Mouse (Mus musculus) left cerebral cortex, adult 11 months (tissue): ENCODE measurements around the gene Cacnb1.

Experiments used
- DNase-seq: peaks from one replicate; pipeline ENCODE4 v3.0.0; 2022; ENCODE audit warnings: low spot score

The Cacnb1 gene

DNA sequence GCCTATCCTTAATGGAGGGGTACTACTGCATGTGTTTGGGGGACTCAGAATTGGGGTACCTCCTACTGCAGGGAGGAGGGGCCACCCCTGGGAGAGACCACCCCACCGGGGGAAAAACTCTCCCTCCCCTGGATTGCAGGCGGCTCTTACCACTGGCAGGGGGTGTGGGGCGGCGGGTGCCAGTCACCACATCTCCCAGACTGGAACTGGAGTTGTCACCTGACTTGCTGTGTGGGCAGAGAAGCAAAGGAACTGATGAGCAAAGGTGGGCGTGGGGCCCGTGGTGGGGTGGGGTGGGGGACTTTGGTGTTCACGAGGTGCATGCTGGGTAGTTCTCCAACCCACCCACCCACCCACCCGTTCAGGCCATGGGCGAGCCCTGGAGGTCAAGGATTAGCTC lies 11.1 kb downstream of the Cacnb1 start:
- DNase-seq, result no peak

DNA sequence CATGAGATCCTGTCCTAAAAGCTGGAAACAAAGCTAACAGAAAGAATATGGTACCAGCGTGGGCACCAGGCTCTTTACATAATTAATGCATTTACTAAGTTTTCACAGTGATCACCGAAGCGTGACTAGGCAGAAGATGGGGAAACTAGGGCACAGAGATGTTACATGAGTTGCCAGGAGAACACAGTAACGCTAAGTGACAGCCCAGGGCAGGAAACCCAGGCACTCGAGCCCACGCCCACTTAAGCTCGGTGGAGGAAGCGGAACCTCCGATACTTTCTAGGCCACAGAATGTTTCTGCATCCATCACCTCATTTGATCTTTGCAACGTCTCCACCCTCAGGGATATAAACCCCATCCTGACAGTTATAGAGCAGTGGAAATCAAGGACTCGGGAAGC lies 14.7 kb downstream of the Cacnb1 start:
- no peak for DNase-seq

DNA sequence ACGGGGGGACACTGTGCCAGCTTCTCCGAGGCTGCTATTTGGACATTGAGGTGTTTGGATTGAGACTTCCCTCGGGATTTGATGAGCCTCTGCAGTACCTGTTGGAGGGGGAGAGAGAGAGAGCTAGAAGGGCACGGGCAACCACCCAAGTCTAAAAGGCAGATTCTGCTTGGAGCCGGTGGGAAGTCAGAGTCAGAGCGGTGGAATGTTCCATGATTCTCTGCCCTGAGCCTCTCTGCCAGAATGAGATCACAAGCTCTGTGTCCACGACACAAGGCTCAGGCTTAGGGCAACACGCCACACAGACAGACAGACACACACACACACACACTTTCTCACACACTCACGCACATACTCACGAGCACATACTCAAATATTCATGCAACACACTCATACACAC lies 17.1 kb downstream of the Cacnb1 start:
- DNase-seq, result no peak

DNA sequence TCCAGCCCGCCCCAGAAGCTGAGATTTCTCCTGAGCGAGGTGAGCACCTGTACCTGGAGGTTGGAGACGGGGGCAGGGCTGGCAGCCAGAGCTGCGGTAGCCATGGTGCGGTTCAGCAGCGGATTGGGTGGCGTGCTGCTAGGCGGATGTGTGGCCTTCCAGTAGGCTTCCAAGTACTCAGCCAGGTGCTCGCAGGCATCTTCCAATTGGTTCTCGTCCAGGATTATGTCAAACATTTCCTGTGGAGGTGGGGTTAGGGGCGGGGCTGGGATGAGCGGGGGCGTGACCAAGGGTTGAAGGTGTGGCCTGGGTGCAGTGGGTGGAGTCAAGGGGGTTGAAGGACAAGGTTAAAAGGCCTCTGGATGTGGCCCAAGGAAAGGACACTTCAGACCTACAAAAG lies 17.8 kb downstream of the Cacnb1 start:
- DNase-seq, result no peak

DNA sequence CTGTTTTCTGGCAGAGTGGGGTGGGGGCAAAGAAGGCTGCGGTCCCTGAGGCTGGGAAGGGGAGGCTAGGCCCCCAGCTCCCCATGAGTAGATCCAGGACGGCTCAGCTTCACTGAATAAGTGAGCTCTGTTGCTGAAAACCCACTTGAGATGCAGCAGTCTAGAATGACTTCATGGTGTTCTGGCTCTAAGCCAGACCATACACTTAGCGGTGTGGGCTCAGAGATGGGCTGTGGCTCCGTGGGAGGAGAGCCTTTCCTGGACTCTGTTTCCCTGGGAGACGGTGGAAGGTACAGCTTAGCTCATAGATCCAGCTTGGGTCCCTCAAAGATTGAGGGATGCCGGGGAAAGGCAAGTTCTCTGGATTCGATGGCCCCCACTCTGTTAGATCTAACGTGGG lies 18.7 kb downstream of the Cacnb1 start:
- no peak for DNase-seq

DNA sequence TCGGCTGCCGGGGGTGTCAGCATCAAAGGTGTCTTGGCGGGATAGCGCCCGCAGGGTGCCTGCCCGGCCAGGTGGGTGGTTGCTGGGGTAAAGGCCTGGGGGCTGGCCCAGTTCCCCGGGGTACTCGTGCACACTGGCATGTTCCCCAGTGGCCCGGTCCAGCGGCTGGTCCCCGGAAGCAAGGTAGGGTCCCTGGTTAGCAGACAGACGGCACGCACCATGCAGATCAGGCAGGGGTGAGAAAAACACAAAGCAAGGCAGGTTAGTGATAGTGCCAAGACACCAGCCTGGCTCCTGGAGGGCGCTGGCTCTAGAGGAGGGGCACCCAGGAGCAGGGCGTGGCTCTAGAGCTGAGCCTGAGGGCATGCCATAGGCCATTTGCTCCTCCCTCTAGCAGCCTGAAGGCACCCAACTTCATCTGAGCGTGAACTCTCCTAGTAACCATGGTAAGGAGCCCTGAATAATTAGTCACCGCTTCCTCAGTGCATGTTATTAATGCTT lies 19.6 kb downstream of the Cacnb1 start:
- no peak for DNase-seq

DNA sequence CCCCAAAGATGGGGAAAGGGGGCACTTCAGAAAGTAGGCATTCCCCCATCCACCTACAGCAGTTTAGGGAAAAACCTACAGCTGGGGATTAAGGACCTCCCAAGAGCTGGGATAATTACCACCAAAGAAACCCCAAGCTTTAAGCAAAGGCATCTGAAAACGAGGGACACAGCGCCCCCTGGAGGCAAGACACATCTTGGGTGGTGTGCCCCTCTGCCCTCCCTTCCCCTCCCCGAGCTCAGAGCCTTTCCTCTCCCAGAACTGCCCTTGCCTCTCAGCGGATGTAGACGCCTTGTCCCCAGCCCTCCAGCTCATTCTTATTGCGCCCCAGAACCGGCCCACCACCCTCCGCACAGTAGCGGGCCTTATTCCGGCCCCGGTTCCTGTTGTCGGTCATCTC lies 20.2 kb downstream of the Cacnb1 start:
- no peak for DNase-seq

DNA sequence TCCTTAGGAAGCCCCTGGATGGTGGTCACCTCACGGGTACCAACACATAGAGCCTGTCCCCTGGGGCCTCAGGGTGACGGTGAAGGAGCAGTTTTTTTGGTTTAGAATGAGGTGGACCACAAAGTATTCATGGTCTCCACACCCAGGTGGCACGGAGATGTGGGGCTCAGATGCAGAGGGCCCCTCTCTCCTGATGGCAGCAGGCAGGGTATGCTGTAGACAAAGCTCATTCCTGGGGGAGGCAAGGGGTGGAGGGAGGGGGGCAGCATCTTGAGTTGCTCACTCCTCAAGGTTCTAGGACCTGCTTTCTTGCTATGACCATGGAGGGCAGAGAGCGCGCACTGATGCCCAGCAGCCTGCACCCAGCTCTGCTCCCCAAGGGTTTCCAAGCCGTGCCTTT lies 20.8 kb downstream of the Cacnb1 start:
- DNase-seq, result no peak

DNA sequence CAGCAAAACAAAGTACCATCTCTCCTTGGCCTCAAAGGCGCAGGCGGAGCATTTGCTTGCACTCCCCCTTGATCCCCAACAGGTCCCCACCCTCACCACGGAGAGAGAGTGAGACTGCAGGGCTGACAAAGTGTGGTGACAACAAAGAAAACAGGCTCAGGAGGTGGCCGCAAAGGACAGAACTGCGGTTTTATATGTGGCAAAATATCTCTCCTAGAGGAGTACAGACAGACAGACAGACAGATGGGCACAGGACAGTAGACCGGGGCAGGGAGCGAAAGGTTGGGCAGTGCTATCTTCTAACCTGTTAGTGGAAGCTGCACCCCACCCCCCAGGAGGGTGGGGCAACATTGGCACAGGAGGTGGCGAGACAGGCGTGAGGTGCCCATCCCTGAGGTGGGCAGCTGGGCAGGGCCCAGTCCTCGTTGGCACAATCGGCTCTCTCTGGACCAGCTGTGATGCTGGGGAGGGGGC lies 21.4 kb downstream of the Cacnb1 start:
- no peak for DNase-seq

DNA sequence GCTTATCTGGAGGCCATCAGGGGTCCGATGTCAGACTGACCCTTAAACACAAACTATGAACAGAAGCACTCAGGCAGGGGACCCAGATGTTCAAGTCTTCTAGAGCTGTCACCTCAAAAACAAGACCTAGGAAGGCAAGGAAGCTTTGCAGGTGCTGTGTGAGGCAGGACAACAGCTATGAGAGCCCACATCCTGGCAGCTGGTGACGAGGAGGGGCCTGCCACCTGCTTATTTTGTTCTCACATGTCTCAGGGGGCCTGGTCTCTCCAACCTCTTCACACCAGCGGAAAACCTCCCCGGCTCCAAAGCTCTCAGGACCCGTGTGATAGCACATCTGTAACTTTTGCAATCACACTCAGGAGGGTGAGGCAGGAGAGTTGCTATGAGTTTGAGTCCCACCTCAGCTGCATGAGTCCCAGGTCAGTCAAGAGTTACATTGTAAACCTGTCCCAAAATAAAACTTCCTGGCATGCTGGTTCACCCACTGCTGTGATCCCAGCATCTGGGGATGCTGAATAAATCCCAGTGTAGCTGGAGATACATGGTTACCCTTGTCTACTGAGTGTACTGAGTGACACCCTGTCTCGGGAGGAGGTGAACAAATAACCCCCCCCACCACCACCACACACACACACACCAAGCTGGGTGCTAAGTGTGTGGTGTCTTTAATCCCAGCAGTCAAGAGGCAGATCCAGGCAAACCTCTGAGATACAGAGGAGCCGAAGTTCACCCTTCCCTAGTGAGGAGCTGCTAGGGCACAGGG lies 22.3 kb downstream of the Cacnb1 start:
- no peak for DNase-seq

DNA sequence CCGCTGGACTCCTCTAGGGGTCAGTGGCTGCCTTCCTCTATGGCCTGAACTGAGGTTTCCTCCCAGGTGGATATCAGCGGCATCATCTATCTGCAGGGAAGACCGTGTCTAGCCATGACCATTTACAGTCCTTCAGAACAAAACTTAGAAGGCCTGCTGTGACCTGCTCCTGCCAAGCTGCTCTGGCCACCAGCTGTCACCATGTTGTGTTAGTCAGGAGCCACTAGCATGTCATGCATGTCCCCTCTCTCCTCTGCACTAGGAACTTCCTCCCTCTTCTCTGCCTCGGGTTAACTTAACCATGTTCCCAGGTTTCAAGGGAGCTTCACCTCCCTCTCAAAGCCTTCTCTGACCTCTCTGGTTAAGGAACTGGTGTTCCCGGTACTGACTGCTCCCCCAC lies 23.1 kb downstream of the Cacnb1 start:
- DNase-seq, result no peak

DNA sequence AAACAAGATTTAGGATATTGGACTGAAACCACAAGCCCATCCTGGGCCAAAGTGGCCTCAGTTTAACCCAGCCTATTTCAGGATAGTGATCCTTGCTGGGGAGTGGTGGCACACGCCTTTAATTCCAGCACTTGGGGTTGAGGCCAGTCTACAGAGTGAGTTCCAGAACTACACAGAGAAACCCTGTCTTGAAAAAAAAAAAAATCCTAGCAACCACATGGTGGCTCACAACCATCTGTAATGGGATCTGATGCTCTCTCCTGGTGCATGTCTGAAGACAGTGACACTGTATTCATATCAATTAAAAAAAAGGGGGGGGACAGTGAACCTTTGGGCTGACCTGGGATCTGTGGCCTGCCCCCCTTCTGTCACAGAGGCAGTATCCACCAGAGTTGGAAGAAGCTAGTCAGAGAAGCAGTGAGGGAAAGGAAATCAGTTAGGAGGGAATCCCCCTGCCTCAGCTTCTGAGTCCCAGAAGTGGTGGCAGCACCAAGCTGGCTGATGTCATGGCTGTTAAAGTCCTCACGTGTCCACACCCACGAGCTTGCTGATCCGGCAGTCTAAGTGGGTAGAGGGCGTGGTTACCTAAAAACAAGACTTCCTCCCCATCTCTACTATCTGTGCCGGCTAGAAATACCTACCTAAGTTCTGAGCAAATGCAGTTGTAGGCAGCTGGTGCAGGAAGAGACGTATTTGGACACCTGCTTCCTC lies 23.8 kb downstream of the Cacnb1 start:
- no peak for DNase-seq

DNA sequence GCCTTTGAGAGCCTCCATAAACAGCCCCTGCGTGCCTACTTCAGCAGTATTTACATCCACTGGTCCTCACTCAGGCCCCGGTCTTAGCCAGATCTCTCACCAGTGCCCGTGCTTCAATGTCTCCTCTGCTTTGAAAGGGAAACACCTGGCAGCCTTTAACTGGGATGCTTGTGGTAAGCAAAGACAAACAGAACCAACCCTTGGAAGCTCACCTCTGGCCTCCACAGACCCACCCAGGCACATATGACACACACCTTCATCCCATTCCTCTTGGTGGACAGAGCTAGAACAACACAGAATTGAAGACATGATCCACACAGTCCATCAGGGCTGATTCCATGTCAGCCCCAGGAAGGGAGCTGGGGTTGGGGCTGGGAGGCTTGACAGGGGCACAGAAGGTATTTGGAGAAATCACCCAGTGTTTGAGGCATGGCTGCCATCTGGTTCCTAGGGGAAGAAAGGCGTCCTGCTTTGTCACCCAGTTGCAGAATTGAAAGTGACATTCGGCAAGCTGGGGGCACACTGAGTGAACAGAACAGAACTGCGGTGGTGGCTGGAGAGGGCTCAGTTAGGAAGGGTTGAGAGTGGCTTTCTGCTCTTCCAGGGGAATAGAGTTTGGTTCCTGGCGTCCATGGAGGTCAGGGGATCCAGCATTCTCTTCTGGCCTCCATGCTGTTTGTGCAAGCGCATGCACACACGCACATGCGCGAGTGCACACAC lies 24.6 kb downstream of the Cacnb1 start:
- no peak for DNase-seq

DNA sequence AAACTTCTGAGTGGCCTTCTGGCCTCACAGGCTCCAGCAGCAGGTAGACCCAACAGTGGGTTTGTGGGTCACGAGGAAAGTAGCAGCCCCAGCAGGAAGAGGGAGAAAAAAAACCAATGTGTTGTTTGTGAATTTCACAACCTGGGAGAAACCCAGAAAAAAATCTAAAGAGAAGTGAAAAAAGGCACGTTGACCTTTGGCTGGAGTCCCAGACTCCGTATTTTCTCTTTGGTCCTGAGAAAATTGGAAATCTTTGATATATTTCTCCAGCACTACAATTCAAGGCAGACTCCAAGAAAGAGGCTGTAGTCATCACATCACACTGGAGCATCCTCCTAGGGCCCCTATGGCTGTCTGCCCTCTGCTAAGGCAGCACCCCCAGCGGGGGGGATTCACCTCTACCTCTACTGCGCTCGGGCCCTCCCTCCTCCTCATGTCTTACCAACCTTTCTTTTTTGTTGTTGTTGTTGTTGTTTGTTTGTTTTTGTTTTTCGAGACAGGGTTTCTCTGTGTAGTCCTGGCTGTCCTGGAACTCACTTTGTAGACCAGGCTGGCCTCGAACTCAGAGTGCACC lies 25.4 kb downstream of the Cacnb1 start:
- no peak for DNase-seq

DNA sequence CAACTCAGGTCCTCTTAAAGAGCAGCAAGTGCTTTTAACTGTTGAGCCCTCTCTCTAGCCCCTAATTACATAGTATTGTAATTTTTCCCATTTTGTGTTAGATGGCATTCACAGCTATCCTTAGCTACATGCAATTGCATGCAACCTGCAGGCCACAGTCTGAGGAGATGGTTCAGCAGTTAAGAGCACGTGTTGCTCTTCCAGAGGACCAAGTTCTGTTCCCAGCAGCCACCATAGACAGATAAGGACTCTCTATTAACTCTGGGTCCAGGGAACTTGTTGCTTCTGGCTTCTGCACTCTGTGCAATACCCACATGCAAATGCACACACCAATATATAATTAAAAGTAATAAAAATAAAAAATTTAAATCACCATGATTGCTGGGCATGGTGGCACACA lies 26.1 kb downstream of the Cacnb1 start:
- DNase-seq, result no peak

DNA sequence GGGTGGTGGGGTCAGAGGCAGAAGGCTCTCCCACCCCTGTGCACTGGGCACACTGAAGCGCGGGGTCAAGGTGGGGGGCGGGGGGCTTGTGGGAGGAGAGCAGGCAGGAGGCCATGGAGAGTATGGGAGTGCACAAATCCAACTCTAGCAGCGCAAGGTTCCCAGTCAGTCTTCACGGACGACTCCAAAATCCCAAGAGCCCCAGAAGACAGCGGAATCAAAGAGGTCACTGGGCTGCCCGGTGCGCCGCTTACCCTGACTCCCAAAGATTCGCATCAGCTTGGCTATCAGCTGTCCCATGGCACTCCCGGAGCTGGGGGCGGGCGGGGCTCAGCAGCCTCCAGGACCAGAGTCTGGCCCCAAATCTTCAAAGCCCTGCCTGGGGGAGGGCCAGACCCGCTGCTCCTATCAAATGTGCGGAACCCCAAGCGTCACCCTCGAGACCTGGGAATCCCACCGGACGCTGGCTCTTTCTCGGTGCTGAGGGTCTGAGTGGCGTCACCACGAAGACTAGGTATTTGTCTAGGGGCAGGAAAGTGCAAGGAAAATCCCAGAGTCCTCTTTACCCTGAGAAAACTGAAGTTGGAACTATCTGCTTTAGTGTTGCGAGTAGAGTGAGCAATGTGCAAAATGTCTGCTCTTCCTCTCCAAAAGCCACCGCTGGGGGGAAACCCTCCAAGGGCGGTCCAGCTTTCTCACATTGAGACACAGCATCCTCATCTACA lies 27.1 kb downstream of the Cacnb1 start, which contains the start of gene Arl5c:
Gene Arl5c (minus strand): TSS at position 618 of the 725 bp plus-strand sequence.
- DNase-seq, result no peak

DNA sequence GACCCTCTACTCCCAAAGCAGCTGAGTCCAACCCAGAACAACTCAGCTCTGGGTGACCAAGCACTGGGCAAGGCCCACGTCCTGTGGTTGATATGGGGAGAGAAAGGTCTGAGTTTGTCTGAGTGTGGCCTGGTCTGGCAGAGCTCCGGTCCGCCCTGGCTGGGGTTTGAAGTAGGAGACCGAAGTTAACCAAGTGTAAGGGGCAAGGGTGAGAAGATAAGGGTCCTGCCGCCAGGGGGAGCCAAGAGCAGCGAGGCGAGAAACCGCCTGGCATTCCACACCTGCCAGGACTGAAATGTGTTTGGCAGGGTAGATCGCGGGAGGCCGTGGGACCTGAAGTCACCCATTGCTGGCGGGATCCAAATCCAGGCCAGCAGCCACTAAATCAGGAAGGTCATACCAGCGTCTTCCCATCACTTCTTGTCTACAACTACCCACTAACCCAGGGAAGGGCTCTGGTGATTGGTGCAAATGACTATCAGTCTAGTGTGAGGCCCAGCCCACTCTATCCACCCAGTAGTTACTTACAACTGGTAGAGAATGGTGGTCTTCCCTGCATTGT lies 28.2 kb downstream of the Cacnb1 start:
- no peak for DNase-seq

DNA sequence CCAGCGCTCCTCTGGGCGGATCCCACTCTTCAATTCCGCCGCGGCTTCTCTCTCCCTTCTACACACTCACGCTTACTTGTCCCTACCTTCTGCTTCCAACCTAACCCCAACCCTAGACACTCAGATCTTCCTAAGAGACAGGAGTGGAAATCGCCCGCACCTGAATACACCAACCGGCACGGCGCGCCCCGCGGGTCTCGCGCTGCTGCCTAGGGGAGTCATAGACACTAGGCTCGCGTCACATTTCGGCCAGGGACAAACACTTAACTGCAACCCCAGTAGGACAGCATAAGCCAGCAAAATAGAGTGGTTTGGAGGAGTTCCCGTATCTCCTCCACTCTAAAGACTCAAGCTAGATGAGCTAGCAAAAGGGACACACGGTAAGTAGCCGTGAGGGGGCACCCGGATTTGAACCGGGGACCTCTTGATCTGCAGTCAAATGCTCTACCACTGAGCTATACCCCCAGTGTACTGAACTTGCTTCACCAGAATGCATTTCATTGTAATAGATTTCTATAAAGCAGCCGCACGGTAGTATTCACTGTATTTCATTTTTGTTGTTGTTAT lies 34.2 kb downstream of the Cacnb1 start:
- DNase-seq, result peak; percentile 84

DNA sequence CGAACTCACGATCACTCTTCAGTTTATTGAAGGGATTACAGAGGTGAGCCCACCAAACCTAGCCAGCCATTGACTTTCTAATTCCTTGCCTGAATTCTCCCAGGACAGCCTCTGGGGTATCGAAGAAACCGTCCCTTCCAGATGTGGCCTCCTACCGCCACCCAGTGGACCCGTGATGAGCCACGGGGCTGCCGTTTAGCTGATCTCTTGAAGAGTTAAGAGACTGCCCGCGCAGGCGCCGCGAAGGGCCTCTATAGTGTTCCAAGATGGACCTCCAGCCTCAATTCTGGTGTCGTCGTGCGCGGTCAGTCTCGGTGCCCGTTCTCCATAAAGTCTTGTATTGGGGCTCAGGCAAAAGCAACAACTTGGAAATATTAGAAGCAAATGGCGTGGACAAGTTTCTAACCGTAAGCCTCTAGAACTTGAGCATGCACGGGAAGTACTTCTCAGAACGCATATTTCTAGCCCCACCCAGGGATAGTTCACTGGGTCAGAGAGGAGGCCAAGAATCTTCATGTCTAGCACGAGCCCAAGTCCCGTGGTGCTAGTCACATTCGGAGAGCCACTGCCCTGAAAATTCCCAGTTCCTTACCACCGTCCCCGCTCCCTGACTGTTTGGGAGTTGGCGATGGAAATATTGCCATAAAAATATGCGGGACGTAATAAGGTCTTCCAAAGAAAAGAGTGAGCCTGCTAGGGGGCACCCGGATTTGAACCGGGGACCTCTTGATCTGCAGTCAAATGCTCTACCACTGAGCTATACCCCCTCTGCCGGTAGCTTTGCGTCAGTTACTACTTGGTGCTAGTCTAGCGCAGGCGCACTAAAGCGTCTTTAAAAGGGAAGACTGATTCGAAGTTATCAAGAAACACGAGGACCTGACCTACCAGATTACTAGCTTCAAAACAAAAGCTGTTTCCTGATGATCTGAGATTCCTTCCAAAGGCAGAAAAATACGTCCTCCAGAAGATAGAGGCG lies 35.0 kb downstream of the Cacnb1 start:
- DNase-seq, result peak; percentile 91
